ENCODE assay signal across 9 mouse cellular contexts in the genomic region with DNA sequence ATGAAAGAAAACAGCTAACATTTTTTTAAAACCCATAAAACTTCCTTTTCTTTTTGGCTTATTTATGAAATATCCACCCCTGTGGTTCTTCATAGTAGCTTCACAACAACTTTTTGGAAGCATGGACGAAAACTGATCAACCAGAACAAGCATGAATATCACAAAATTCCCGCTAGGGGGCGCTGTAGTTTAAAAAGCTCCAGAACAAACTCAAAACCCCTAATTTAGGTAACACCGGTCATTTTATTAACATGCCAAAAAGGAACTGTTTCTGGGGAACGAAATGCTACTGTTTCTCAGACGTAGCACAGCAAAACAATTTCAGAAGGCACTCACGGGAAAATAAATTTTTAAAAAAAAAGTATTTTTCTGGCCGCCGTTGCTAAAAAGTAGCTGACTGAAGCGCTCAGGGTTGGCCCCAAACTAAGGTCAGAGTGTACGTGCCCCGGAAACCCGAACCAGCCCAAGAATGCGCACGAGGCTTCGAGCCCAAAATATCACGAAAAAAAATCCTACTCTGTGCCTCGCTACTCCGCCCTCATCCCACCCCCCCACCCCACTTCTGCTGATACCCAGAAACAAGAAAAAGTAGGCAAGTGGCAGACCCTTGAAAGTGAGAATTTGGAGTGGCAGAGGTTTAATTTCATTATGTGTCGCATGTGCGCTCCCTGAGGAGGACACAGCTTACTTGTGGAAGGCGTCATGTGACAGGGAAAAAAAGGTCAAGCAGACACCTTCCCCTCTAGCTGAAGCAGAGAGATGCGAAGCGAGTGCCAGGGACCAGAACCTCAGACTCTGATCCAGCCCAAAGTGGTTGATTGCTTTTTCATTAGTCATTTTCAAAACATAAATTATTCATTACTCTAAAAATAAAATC. TPM values are rescaled to one million over a fixed set of nuclear protein-coding genes. Genes with fewer than 3 reads are reported as not detected.
A peak's percentile ranks its signal among the peaks of the same experiment; 100 is the strongest.
DNase-seq lines count a peak whose midpoint lies in the region; ATAC-seq and TF ChIP-seq lines count a peak whose summit lies in the region.
"Had no signal": no experiment of that assay in that cellular context is flagged by ENCODE, and none has a peak within 500 bp of the region (broad histone marks: within the 10 kb centered on the region; RNA-seq: fewer than 3 reads in every experiment).

No protein-coding gene starts in this region.

- H3K9me3 ChIP-seq in hindbrain, embryonic 12.5 days (replicated peaks): no peaks in the 10 kb centered on the region

- no peak overlapping the region for H3K27ac ChIP-seq in cerebellum, adult 2 months (ENCODE audit: insufficient read depth, low read length)
- no peak overlapping the region for H3K27ac ChIP-seq in hindbrain, embryonic 12.5 days

- no peaks in the 10 kb centered on the region; the same call in 1 of the 2 replicates for H3K27me3 ChIP-seq in cerebellum, adult 2 months (ENCODE audit: control insufficient read depth, insufficient read depth, low read length)
- 0 out of 2 replicates have a peak, but pooled peaks cover 4% of the 10 kb centered on the region for H3K27me3 ChIP-seq in hindbrain, embryonic 12.5 days

- 25% methylated on average over 24 of the region's 24 CpGs for WGBS in cerebellum, adult 2 months
- WGBS in hindbrain, embryonic 12.5 days: 22% methylated on average over 24 of the region's 24 CpGs

- intact Hi-C loops in left cerebral cortex, postnatal 10 days (cut with DNase I): loop anchor here (5.0 to 10.0 kb wide), 2 partner anchors 184 to 276 kb away; a partner anchor contains a TSS

- H3K4me1 ChIP-seq in cerebellum, adult 2 months (ENCODE audit: control insufficient read depth, insufficient read depth, low read length): no peaks in the 10 kb centered on the region
- H3K4me1 ChIP-seq in hindbrain, embryonic 12.5 days: peaks cover 22% of the 10 kb centered on the region

- ATAC-seq in hindbrain, embryonic 12.5 days (ENCODE audit: low FRiP score): no peak
- peak; percentile 63 for ATAC-seq in megakaryocyte, adult 5-6 weeks (ENCODE audit: poor library complexity, severe bottlenecking)

- DNase-seq in cerebellum, adult 18-20 months: peak; percentile 38 to 69
- DNase-seq in cerebellum, adult 11-12 months: no peak
- DNase-seq in cerebellum, adult 2 months: peak; percentile 50 to 61
- peak; percentile 88 for DNase-seq in forelimb bud, embryonic 11.5 days (ENCODE audit: low read depth, low spot score)
- peak; percentile 29 to 69 for DNase-seq in left cerebral cortex, postnatal 10 days (ENCODE audit: extremely low spot score in 1 of 2, low spot score in 2 of 2)
- DNase-seq in right cerebral cortex, postnatal 4 days: peak; percentile 77

- no peaks in the 10 kb centered on the region for H3K36me3 ChIP-seq in hindbrain, embryonic 12.5 days
- H3K36me3 ChIP-seq: G1E had no signal

- no peak for TF ChIP-seq POLR2A in cerebellum, adult 2 months (IDR thresholded peaks at IDR 0.05; ENCODE audit: borderline replicate concordance, insufficient read depth, low read length)

- peak overlapping the region; percentile 39 for H3K4me2 ChIP-seq in hindbrain, embryonic 12.5 days (replicated peaks)

- TF ChIP-seq CTCF in cerebellum, adult 2 months (IDR thresholded peaks at IDR 0.05; ENCODE audit: borderline replicate concordance, insufficient read depth, low read depth, low read length): peak; percentile 28; the same call in 1 of the 2 replicates

- H3K4me3 ChIP-seq in cerebellum, adult 2 months (replicated peaks; ENCODE audit: insufficient read depth, low read depth, low read length): peak overlapping the region; percentile 22
- no peak overlapping the region for H3K4me3 ChIP-seq in hindbrain, embryonic 12.5 days

- H3K9ac ChIP-seq in hindbrain, embryonic 12.5 days: no peak overlapping the region

RNA-seq across cellular contexts. Expression of a gene that starts 27.7 kb away (rescaled TPM):
- polyA plus RNA-seq in cerebellum, adult 2 months (2012; rRNA removed): 58.4 and 74.3 TPM in 2 replicates
- polyA plus RNA-seq in hindbrain, embryonic 12.5 days (2016; fragmentation: Nextera tagmentation; extraction: Ambion mirVana): 381 and 469 TPM in 2 replicates
- 1,000 to 10,000 TPM; 1,244 to 1,287 TPM for total RNA-seq in left cerebral cortex, postnatal 10 days (2021)
- 4.0 and 4.4 TPM in 2 replicates for total RNA-seq in megakaryocyte, adult 5-6 weeks (2015)
- 5.8 and 6.8 TPM in 2 replicates for total RNA-seq in megakaryocyte, adult 5-6 weeks (2017)
- total RNA-seq: G1E had no signal
- polyA plus RNA-seq: G1E had no signal

Comparison
In these comparisons a context has a peak if more than half of its experiments do, and no peak if none do; other contexts are left out.
1. RNA of a gene that starts 27.7 kb away (total RNA-seq): 1,244 to 1,287 TPM in left cerebral cortex, postnatal 10 days; 4.0 to 6.8 TPM in megakaryocyte, adult 5-6 weeks; every median in the first group is over 100 times any median in the second.